Mouse (Mus musculus): ENCODE data around the gene Rreb1. TPM values are rescaled to one million over a fixed set of nuclear protein-coding genes. Genes with fewer than 3 reads are reported as not detected.

The Rreb1 gene
- total RNA-seq, 2 experiments from 2014 or later = 20.7 to 25.4 TPM

DNA sequence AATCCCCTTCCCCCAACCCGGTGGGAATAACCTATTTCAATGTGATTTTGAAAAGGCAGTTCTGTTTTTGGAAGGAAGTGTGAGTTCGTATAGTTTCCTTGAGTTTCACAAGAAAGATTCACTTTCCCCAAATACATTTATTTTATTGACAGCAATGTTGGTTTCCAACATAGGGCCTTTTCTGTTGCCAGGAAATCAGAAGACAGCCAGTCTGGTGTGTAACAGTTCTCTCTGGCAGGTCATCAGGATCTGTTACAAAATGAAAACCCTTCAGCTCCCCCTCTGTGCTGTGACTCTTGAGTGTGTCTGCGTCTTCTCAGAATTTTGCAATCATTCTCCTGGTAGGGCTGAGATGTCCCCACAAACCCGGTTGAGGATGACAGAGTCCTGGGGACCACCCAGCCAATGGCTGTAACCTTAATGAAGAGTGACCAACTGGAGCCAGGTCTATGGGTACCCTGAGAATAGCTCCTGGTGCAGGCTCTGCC lies 146.3 kb downstream of the Rreb1 start:
- intact Hi-C loops (cut with DNase I) = loop anchor here (5.0 kb wide), 2 partner anchors 67 to 247 kb away; no protein-coding TSS in a partner anchor
- Histone ChIP-seq H3K27ac (peak overlapping the region; percentile 79), H3K4me3 (no peak overlapping the region)
- no peak for TF ChIP-seq CTCF (IDR thresholded peaks at IDR 0.05)
- DNase-seq = no peak

GRCm38 (mm10) chr13:37926394-37926793 lies 148.2 kb downstream of the Rreb1 start:
- TF ChIP-seq CTCF (IDR thresholded peaks at IDR 0.05) = no peak
- DNase-seq = peak; percentile 65
- H3K4me3 ChIP-seq = no peak overlapping the region
- intact Hi-C loops (cut with DNase I) = no loop called here
- peak overlapping the region; percentile 72 for H3K27ac ChIP-seq

- DNase-seq = no peak
- no peak for TF ChIP-seq CTCF (IDR thresholded peaks at IDR 0.05)
- Histone ChIP-seq H3K4me3 (no peak overlapping the region), H3K27ac (no peak overlapping the region)
- intact Hi-C loops (cut with DNase I) = no loop called here
Measured at GRCm38 (mm10) chr13:37929532-37929931, 151.3 kb downstream of the Rreb1 start.

- no peak for TF ChIP-seq CTCF (IDR thresholded peaks at IDR 0.05)
- intact Hi-C loops (cut with DNase I) = no loop called here
- Histone ChIP-seq H3K27ac (no peak overlapping the region), H3K4me3 (no peak overlapping the region)
- DNase-seq = no peak
Measured at GRCm38 (mm10) chr13:37930091-37930490, 151.9 kb downstream of the Rreb1 start.

GRCm38 (mm10) chr13:37930621-37931020 lies 152.4 kb downstream of the Rreb1 start:
- H3K27ac ChIP-seq = no peak overlapping the region
- TF ChIP-seq CTCF (IDR thresholded peaks at IDR 0.05) = no peak
- H3K4me3 ChIP-seq = no peak overlapping the region
- intact Hi-C loops (cut with DNase I) = no loop called here
- no peak for DNase-seq

DNA sequence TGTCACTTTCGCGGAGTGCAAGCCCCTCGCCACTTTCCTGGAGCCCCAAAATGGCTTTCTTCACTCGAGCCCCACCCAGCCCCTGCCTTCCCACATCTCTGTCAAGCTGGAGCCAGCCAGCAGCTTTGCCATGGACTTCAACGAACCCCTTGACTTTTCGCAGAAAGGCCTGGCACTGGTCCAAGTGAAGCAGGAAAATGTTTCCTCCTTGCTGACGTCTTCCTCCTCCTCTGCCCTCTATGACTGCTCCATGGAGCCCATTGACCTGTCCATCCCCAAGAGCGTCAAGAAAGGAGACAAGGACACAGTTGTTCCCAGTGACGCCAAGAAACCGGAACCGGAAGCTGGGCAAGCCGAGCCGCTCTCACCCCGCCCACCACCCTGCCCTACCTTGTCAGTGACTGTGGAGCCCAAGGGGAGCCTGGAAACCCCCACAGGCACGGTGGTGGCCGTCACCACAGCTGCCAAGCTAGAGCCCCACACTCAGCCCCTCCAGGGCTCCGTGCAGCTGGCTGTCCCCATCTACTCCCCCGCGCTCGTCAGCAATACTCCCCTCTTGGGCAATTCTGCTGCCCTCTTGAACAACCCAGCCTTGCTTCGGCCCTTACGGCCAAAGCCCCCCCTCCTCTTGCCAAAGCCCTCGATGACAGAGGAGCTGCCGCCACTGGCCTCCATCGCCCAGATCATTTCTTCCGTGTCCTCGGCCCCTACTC lies 153.2 kb downstream of the Rreb1 start:
- Histone ChIP-seq H3K4me3 (no peak overlapping the region), H3K27ac (no peak overlapping the region)
- DNase-seq = no peak
- TF ChIP-seq CTCF (IDR thresholded peaks at IDR 0.05) = no peak
- intact Hi-C loops (cut with DNase I) = no loop called here

DNA sequence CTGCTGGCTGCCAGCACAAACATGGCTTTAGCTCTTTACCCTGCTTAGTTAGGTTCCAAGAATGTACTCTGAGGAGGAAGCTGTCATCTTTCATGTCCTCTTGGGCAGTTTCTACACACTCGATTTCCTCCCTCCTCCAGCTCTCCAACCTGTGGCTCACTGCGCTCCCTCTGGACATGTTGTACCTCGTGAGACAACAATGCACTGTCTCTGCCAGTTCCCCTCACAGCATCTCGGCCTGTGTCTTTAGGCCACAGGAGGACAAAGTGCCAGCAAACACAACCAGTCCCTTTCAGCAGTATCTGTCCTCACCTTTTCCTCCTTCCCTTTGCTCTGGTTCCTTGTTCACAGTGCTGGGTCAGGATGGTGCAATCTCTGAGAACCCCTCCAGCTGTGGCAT lies 155.9 kb downstream of the Rreb1 start:
- intact Hi-C loops (cut with DNase I) = no loop called here
- H3K4me3 ChIP-seq = no peak overlapping the region
- TF ChIP-seq CTCF (IDR thresholded peaks at IDR 0.05) = 0 out of 2 replicates have a peak, but pooled peaks have one; percentile 1
- H3K27ac ChIP-seq = no peak overlapping the region
- no peak for DNase-seq

DNA sequence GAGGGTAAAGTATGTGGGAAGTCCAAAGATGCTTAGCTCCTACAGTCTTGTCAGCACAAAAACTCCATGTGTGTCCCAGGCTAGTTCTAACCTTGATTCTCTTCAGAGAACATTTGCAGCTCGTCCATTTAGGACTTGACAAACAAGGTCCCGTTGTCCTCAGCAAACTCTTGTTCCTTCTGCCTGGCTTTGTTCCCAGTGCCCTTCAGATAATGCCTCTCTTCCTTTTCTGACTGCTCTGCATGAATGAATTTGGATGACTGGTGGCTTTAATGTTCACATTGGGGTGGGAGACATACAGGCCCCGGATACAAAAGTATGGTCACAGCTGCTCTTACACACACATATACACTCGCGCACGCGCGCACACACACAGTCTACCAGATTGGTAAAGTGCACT lies 156.7 kb downstream of the Rreb1 start:
- intact Hi-C loops (cut with DNase I) = no loop called here
- Histone ChIP-seq H3K4me3 (no peak overlapping the region), H3K27ac (no peak overlapping the region)
- no peak for TF ChIP-seq CTCF (IDR thresholded peaks at IDR 0.05)
- DNase-seq = no peak

- Histone ChIP-seq H3K27ac (no peak overlapping the region), H3K4me3 (no peak overlapping the region)
- intact Hi-C loops (cut with DNase I) = no loop called here
- TF ChIP-seq CTCF (IDR thresholded peaks at IDR 0.05) = no peak
- DNase-seq = no peak
Measured at GRCm38 (mm10) chr13:37936351-37936750, 158.2 kb downstream of the Rreb1 start.

DNA sequence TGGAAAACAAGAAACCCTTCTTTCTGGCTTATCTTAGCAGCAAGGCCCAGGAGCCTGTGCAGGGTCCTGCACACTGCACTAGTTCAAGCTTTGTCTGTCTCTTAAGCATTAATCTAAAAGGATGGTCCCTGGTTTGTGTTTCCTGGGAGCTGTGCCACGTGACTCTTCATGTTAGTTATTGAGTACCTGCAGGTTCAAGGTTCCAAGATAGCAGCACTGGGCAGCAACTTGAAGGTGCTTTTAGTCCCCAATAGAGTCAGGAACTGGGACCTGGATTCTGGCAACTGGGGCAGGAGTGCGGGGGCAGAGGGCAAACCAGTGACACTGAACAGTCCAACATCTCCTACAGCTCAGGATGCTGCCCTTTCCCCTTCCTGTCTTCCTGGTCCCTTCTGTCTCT lies 162.0 kb downstream of the Rreb1 start:
- TF ChIP-seq CTCF (IDR thresholded peaks at IDR 0.05) = no peak
- Histone ChIP-seq H3K27ac (peak overlapping the region; percentile 53; the same call in 1 of the 2 replicates), H3K4me3 (no peak overlapping the region)
- no peak for DNase-seq
- intact Hi-C loops (cut with DNase I) = loop anchor here (5.0 kb wide), 4 partner anchors 113 to 488 kb away; no protein-coding TSS in a partner anchor

GRCm38 (mm10) chr13:37940649-37941048 lies 162.4 kb downstream of the Rreb1 start:
- DNase-seq = no peak
- no peak for TF ChIP-seq CTCF (IDR thresholded peaks at IDR 0.05)
- intact Hi-C loops (cut with DNase I) = loop anchor here (5.0 kb wide), 4 partner anchors 113 to 488 kb away; no protein-coding TSS in a partner anchor
- H3K4me3 ChIP-seq = no peak overlapping the region
- H3K27ac ChIP-seq = peak overlapping the region; percentile 53

DNA sequence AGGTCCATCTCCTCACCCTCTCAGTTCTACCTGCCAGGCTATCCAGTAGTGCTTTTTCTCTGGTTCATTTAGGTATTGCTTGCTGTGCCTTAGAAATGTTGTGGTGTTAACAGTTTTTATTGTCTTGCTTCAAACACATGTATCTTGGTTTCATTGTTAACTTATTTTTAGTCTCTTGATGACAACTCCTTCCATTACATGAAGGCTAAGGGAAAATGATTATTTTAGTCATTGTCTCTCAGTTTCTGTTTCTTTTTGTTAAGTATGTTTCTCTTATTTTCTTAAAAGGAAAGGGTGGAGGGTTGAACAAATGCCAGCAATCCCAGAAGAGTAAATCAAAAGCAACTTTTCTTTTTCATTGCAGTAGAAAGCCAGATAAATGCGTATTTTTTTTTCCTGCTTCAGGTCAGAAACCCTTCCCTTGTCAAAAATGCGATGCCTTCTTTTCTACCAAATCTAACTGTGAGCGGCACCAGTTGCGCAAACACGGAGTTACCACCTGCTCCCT lies 163.0 kb downstream of the Rreb1 start:
- Histone ChIP-seq H3K4me3 (no peak overlapping the region), H3K27ac (peak overlapping the region; percentile 49)
- TF ChIP-seq CTCF (IDR thresholded peaks at IDR 0.05) = no peak
- DNase-seq = no peak
- intact Hi-C loops (cut with DNase I) = loop anchor here (5.0 kb wide), 4 partner anchors 114 to 489 kb away; no protein-coding TSS in a partner anchor
